Mouse (Mus musculus): ENCODE results near the gene Sirt3. TPM values are rescaled to one million over a fixed set of nuclear protein-coding genes. Genes with fewer than 3 reads are reported as not detected.

Sirt3 gene
- polyA plus RNA-seq, 1 experiment from 2014 or later = 36.3 TPM

DNA sequence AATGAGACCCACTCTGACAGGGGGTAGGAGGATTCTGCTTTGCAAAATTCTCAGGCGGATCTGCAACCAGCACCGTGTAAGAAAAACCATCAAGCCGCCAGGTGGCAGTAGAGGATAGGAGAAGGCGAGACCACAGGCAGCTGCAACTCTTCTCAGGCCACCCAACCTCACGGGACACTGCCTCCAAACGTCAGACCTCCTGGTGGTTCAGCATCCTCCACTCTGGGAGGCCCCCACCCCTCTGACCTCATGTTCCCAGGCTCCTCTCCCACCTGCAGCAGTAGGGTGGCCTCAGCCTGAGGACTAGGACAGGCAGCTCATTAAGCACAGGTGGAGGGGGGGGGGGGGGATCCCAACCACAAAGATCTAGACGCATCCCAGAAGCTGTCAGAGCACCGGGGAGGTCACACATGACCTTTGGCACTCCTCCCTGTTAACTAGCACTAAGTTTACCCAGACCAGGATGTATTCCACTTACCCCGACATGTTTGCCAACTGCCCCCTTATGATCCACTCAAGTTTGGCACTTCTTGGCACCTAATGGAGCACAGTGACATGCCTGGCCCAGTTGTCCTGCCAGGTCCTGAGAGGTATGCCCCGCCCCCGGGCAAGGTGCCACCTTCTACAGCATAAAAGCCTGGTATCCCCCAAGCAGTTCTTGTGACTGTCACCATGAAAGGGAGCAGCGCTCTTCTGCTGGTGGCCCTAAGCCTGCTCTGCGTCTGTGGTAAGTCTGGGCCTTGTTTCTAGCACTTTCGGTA is 37.0 kb downstream of the Sirt3 start, which contains the start of gene Scgb1c1:
Gene Scgb1c1 (plus strand): TSS at position 643 of the 761 bp plus-strand sequence.
- WGBS = 30% methylated on average over 14 of the region's 14 CpGs
- H3K4me1 ChIP-seq = peaks cover 3% of the 10 kb centered on the region; the same call in 1 of the 2 replicates
- no peak within 1 kb of the TSS for H3K4me3 ChIP-seq (replicated peaks)
- H3K4me2 ChIP-seq = no peak within 1 kb of the TSS
- no peaks in the 10 kb centered on the region for H3K9me3 ChIP-seq (replicated peaks)
- no peaks in the 10 kb centered on the region for H3K36me3 ChIP-seq
- no peak within 1 kb of the TSS for H3K9ac ChIP-seq
- H3K27ac ChIP-seq = no peak within 1 kb of the TSS
- ATAC-seq (replicated peaks; ENCODE audit: low FRiP score) = peak; percentile 80
- H3K27me3 ChIP-seq = peaks cover 38% of the 10 kb centered on the region

DNA sequence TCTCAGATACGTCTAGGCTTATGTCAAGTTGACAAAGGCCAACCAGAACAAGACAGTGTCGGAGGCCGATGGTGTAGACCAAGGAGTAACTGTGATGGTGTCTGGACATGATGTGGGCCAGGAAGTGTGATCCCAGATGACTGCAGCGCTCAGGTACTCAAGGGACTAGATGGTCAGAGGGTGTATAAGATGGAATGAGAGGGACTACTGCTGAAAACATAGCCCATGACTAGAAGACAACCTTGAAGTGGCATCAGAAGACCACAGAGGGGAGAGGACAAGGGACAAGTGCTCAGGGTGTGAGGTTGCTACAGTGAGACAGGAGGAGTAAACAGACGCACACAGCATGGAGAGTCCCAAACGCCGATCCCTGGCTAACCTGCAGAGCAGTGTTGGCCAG is 38.3 kb downstream of the Sirt3 start:
- Histone ChIP-seq H3K36me3 (no peaks in the 10 kb centered on the region), H3K27ac (no peak overlapping the region), H3K27me3 (peaks cover 45% of the 10 kb centered on the region), H3K4me2 (no peak overlapping the region), H3K9ac (no peak overlapping the region), H3K4me1 (peaks cover 3% of the 10 kb centered on the region; the same call in 1 of the 2 replicates), H3K4me3 (replicated peaks) (no peak overlapping the region), H3K9me3 (replicated peaks) (no peaks in the 10 kb centered on the region)
- 78% methylated on average over 7 of the region's 7 CpGs for WGBS
- ATAC-seq (replicated peaks; ENCODE audit: low FRiP score) = no peak

DNA sequence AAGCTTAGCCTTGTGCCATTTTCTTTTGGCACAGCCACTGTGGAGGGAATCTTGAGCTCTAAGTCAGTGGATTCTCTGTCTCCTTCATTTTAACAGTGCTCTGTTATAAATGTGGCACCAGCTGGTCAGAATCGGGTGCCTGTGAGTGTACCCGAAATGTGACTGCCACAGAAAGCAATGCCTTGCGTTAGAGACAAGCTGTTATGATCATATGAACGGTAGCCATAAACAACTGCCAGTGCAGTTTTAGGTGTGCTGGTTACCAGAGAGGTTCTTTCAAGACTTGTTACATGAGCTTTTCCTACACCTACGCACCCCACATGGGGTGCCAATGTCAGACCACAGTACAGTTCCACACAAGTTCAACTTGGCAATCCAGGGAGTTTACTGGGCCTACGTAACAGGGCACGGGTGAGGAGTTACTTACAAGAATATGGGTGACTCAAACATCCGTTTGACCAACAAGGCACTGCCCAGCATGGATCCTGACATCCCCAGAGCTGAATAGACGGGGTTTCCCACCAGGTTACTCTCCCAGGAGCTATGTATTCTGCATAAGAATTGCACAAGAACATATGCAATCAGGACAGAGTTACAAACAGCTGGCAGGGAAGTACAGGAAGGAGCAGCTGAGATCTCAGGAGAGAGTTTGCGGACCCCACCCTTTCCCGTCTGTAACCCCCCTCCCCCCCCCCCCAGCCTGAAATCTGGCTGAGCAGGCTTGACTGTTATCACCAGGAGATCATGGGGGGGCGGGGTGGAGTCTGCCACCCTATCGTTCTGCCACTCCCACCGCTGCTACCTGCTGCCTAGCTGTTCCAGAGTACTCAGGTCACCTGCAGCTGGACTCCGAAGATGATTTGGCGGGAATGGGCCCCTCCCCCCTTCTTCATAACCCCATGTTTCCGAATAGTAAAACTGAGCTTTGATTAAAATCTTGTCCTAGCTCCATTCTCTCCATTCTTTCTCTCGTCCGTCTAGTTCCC is 41.1 kb downstream of the Sirt3 start:
- 36% methylated on average over 19 of the region's 19 CpGs for WGBS
- Histone ChIP-seq H3K27ac (no peak overlapping the region), H3K4me3 (replicated peaks) (no peak overlapping the region), H3K4me1 (peaks cover 3% of the 10 kb centered on the region; the same call in 1 of the 2 replicates), H3K9me3 (replicated peaks) (no peaks in the 10 kb centered on the region), H3K27me3 (peaks cover 45% of the 10 kb centered on the region), H3K4me2 (no peak overlapping the region), H3K36me3 (no peaks in the 10 kb centered on the region), H3K9ac (no peak overlapping the region)
- ATAC-seq (replicated peaks; ENCODE audit: low FRiP score) = no peak

DNA sequence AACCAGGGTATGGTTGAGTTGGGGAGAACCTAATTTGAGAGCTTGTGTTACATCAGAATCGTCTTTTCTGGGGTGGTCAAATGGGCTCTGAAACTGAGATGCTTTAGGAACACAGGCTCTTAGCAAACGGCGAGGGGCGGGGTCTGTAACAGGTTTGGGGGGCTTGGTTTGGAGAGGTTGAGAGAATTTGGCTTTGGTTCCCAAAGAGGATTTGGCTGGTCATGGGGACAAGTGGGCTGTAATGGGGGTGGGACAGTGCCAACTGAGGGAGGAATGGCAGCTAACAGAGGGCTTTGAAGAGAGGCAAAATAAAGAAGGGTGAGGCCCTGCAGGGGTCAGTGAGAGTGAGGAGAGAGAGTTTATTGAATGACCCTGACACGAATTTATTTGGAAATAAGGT is 42.6 kb downstream of the Sirt3 start:
- no peaks in the 10 kb centered on the region for H3K36me3 ChIP-seq
- no peaks in the 10 kb centered on the region for H3K4me1 ChIP-seq
- WGBS = 53% methylated on average over 5 of the region's 5 CpGs
- H3K4me3 ChIP-seq (replicated peaks) = no peak overlapping the region
- H3K9me3 ChIP-seq (replicated peaks) = no peaks in the 10 kb centered on the region
- no peak overlapping the region for H3K4me2 ChIP-seq
- H3K27ac ChIP-seq = no peak overlapping the region
- no peak for ATAC-seq (replicated peaks; ENCODE audit: low FRiP score)
- no peak overlapping the region for H3K9ac ChIP-seq
- peaks cover 45% of the 10 kb centered on the region for H3K27me3 ChIP-seq

DNA sequence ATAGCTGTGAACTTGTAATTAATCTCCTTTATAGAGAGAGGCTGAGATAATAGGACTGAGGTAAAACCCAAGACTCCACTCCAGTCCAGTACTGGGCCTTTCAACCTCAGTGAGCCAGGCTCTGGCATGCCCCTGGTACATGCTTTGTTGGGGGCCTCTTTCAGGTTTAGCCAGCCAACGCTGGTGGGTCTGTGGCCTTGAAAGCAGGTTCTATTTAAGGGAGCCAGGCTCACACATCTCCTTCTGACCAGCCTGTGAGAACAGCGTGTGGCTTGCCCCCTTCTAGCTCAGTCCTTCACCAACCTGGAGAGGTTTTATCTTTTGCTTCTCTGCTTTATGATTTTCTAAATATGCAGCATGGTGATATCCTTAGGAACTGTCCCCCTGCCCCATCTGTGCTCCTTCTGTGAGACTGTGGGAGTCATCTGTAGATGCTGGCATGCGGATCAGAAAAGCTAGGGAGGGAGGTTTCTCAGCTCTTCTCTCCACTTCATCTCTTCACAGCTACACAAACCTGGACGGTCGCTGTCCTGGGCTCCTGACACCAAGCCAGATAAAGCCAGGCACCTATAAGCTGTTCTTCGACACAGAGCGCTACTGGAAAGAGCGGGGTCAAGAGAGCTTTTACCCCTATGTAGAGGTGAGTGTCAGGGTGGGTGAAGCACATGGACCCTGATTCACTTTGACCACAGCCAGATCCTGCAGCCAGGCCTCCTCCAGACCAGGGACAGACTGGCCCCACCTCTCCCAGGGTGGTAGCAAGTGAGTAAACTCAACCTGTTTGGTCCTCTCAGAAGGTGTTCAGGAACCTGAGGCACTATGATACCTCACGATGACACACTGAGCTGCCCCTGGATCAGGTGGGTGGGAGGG is 45.6 kb downstream of the Sirt3 start:
- H3K4me1 ChIP-seq = no peaks in the 10 kb centered on the region
- no peak overlapping the region for H3K27ac ChIP-seq
- no peaks in the 10 kb centered on the region for H3K9me3 ChIP-seq (replicated peaks)
- no peak overlapping the region for H3K4me2 ChIP-seq
- H3K27me3 ChIP-seq = peaks cover 20% of the 10 kb centered on the region
- no peak overlapping the region for H3K4me3 ChIP-seq (replicated peaks)
- no peak for ATAC-seq (replicated peaks; ENCODE audit: low FRiP score)
- no peak overlapping the region for H3K9ac ChIP-seq
- WGBS = 83% methylated on average over 9 of the region's 9 CpGs
- H3K36me3 ChIP-seq = no peaks in the 10 kb centered on the region

DNA sequence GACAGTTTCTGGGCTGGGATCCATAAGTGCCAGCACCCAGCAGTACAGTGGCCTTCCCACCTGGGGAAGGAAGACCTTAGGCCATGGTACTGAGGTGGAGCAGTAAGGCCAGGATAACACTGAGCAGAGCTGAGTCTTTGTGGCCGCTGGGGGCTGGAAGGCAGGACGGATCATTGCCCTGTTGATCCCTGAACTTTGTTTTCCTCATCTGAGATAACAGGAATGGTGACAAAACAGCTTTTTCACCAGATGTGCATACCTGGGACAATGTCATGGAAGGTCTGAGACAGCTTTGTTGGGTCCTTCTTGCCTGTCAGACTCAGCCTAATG is 46.4 kb downstream of the Sirt3 start:
- Histone ChIP-seq H3K4me3 (replicated peaks) (no peak overlapping the region), H3K9me3 (replicated peaks) (no peaks in the 10 kb centered on the region), H3K27ac (no peak overlapping the region), H3K36me3 (no peaks in the 10 kb centered on the region), H3K27me3 (peaks cover 13% of the 10 kb centered on the region; the same call in 1 of the 2 replicates), H3K4me2 (no peak overlapping the region), H3K9ac (no peak overlapping the region), H3K4me1 (no peaks in the 10 kb centered on the region)
- ATAC-seq (replicated peaks; ENCODE audit: low FRiP score) = no peak
- 80% methylated on average over 2 of the region's 2 CpGs for WGBS

DNA sequence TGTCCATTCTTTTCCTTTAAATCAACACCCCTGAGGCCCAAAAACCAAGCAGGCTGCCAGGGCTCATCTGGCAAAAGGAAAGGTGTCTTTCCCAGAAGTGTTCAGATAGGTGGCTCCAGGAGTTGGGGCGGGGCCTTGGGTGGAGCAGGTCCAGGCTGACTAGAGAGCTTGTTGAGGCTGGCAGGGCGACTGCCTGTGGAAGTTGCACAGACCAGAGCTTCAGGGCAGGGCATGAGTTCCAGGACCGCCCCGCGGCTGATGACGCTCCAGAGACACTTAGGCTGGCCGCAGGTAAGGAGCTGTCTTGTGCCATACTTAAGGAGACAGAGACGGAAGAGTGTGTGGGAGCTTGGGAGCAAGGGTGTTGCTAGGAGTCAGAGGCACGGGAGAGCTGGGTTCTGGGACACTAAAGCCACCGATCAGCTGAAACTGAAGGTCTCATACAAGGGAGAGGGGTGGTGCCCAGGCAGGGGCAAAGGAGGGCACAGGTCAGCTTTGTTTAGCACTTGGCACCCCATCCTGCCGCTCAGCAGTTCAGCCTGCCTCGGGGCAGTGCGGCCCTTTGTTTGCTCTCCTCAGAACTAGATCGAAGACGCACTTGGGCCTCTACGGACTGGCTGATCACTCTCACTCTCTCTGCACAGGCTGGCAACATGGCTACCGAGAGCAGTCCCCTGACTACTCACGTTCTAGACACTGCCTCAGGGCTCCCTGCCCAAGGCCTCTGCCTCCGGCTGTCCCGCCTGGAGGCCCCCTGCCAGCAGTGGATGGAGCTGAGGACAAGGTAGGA is 46.9 kb downstream of the Sirt3 start, which contains the start of gene Urah:
Gene Urah (plus strand): TSS at position 51 of the 790 bp plus-strand sequence.
- WGBS = 49% methylated on average over 20 of the region's 20 CpGs

DNA sequence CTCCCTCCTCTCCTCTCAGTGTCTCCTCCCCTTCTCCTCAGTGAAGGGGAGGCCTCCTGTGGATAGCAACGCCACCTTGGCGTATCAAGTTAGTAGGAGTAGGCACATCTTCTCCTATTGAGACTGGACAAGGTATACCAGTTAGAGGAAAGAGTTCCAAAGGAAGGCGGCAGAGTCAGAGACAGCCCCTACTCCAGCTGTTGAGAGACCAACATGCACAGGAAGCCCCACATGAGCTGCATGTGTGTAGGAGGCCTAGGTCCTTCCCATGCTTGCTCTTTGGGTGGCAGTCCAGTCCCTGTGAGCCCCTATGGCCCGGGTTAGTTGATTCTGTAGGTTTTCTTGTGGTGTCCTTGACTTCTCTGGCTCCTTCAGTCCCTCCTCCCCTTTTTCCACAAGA is 48.8 kb downstream of the Sirt3 start:
- H3K9me3 ChIP-seq (replicated peaks) = no peaks in the 10 kb centered on the region
- ATAC-seq (replicated peaks; ENCODE audit: low FRiP score) = no peak
- H3K9ac ChIP-seq = no peak overlapping the region
- 86% methylated on average over 4 of the region's 4 CpGs for WGBS
- H3K27ac ChIP-seq = no peak overlapping the region
- no peak overlapping the region for H3K4me3 ChIP-seq (replicated peaks)
- H3K36me3 ChIP-seq = no peaks in the 10 kb centered on the region
- no peaks in the 10 kb centered on the region; the same call in 1 of the 2 replicates for H3K27me3 ChIP-seq
- H3K4me1 ChIP-seq = no peaks in the 10 kb centered on the region
- no peak overlapping the region for H3K4me2 ChIP-seq

More for the DNA sequence above, 46.9 kb downstream of the Sirt3 start, which contains the start of gene Urah:
- no peak within 1 kb of the TSS for H3K9ac ChIP-seq
- no peaks in the 10 kb centered on the region for H3K4me1 ChIP-seq
- H3K4me3 ChIP-seq (replicated peaks) = no peak within 1 kb of the TSS
- no peaks in the 10 kb centered on the region for H3K9me3 ChIP-seq (replicated peaks)
- peaks cover 8% of the 10 kb centered on the region; the same call in 1 of the 2 replicates for H3K27me3 ChIP-seq
- no peak within 1 kb of the TSS for H3K27ac ChIP-seq
- H3K36me3 ChIP-seq = no peaks in the 10 kb centered on the region
- H3K4me2 ChIP-seq = no peak within 1 kb of the TSS
- ATAC-seq (replicated peaks; ENCODE audit: low FRiP score) = no peak; the same call in 1 of the 2 replicates

DNA sequence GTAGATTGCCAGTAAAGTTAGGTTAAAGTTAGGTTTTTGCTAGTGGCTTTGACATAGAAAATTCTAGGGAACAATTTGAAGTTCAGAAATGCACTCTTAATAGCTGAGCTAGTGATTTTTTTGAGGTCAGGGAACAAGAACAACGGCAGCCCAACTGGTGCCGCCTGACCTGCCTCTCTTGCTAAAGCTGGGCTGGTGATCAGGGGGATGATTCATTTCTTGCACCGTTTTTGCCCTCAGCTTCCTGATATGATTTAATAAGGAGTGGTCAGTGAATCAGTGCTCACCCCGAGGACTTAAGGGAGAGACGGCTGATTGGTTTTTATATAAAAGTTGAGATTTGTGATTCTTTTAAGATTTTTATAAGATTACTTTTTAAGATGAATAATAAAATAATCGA is 50.7 kb downstream of the Sirt3 start:
- H3K9me3 ChIP-seq (replicated peaks) = no peaks in the 10 kb centered on the region
- ATAC-seq (replicated peaks; ENCODE audit: low FRiP score) = no peak
- H3K4me1 ChIP-seq = no peaks in the 10 kb centered on the region
- 62% methylated on average over 6 of the region's 6 CpGs for WGBS
- H3K27ac ChIP-seq = no peak overlapping the region
- peaks cover 5% of the 10 kb centered on the region; the same call in 1 of the 2 replicates for H3K27me3 ChIP-seq
- no peak overlapping the region for H3K4me2 ChIP-seq
- H3K4me3 ChIP-seq (replicated peaks) = no peak overlapping the region
- H3K36me3 ChIP-seq = no peaks in the 10 kb centered on the region
- H3K9ac ChIP-seq = no peak overlapping the region

DNA sequence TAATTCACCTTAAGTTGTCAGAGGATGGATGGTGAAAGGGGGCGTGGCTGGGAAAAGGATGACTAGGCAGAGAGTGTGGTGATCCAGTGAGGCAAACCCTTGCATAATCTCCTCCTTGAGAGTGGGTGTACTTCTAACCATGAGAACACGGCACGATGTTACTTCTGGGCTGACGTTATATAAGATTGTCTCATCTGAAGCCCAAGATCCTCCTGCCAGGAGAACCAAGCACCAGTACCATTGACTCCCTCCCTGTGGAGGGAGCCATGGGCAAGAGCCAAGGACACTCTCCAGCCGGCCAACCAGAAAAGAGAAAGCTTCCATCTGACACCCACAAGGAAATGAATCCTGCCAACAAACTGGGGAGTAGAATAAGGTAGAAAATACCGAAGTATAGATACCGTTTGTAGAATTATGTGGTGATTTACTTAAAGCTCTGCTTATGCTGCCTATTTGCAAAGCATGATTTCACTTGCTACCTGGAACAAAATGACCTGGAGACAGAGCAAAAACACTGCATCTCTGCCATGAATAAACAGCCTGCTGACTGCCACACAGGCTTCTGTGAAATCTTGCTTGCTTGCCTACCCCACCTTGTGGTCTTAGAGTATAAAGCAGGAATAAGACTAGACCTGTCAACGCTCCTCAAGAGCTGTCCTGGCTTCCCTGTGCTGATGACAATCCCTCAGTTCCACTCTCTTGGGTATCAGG is 53.8 kb downstream of the Sirt3 start:
- WGBS = 30% methylated on average over 8 of the region's 8 CpGs
- no peaks in the 10 kb centered on the region for H3K36me3 ChIP-seq
- peaks cover 7% of the 10 kb centered on the region; the same call in 1 of the 2 replicates for H3K27me3 ChIP-seq
- no peak overlapping the region for H3K9ac ChIP-seq
- no peak overlapping the region for H3K4me2 ChIP-seq
- no peak overlapping the region for H3K4me3 ChIP-seq (replicated peaks)
- H3K4me1 ChIP-seq = no peaks in the 10 kb centered on the region
- no peak overlapping the region for H3K27ac ChIP-seq
- no peak; the same call in 1 of the 2 replicates for ATAC-seq (replicated peaks; ENCODE audit: low FRiP score)
- no peaks in the 10 kb centered on the region for H3K9me3 ChIP-seq (replicated peaks)

All from kidney, embryonic 15.5 days (tissue).